Mouse (Mus musculus) ovary, adult 10 weeks (tissue): ENCODE results near the gene Peli3. TPM values are rescaled to one million over a fixed set of nuclear protein-coding genes. Genes with fewer than 3 reads are reported as not detected.

Experiments used
- polyA plus RNA-seq: library from polyadenylated mRNA; stranded (reverse); fragments of 350-450 nt; fragmentation: Illumina TruSeq; extraction: RNeasy Lipid Tissue Mini Kit (QIAGEN cat#74804); gene quantifications from one replicate; pipeline ENCODE4 v1.2.3, GENCODE M21; 2014

Peli3 gene
- polyA plus RNA-seq, result 1.8 TPM

DNA sequence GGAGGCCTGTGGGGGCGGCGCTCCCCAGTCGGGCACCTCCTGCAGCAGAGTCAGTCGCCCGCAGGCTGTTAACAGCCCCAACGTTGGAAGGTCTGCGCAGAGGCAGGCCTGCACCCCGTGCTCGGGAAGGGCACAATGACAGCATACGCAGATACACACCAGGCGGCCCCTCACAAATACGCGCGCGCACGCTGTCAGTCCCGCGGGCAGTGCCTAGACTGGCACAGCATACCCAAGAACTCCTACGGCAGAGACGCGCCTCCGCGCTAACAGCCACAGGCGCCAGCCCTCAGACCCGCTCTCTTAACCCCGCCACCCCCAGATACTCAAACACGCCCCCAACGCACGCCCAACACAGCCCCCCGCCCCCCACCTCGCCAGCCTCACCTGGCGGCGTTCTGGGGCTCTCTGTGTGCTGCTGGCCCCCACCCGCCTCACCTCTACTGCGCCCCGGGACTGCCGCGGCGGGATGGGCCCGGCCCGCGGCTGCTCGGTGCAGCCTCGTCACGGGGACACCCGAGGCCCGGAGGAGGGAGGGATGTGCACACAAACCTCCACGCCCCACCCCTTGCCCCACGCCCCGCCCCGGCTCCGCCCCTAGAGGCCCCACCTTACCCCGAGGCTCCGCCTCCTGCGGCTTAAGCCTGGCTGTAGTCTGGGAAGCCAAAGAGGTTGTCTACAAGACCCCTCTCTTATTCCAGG is at the start of gene Peli3:
Gene Peli3, minus strand, starts transcription at position 577 of the 702 bp plus-strand sequence.

DNA sequence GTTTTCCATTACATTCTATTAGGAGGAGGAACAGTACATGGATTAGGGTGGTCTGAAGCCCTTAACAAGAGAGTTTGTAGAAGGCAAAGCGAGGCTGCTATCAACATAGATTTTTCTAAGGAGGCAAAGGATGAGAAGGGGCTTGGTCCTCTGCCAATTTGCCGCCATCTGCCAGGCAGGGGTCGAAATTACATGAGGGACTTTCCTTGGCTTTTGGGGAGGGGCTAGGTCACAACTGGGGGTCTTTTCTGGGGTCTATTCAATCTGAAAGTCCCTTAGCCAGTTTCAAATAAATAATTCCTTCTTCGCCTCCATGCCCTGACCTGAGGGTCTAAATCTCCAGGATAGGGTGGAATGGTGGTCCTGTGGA is 47.3 kb upstream of the Peli3 start, which contains the start of gene Npas4:
Gene Npas4, minus strand, starts transcription at position 61 of the 370 bp plus-strand sequence.

DNA sequence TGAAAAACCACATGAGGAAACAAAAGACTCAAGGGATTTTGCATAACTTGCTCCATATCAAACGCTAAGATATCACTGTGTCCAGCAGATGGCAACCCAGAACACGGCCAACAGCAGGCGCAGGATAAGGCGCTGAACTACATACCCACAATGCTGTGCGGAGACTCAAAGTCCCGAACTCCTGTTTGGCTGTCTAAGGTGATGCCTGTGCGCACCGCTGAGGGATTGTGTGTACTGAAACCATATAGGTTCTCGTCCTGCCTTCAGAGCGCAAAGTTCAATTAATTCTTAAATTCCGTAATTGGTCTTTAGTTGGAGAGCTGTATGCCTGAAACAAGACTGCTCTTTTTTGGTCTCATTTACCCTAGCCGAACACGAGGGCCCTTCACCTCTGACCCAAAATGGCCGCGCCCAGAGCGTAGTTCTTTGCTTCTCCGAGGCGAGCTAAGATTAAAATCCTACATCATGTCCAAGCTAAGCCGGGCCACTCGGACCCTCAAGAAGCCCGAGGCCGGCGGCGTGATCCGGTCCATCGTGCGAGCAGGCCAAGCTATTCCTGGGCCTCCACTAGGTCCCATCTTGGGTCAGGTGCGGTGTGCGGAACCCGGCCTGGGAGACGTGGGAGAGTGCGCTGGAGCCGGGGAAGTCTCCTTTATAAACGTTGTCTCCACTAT is 19.1 kb upstream of the Peli3 start, which contains the start of gene Mrpl11:
Gene Mrpl11, plus strand, starts transcription at position 220 of the 674 bp plus-strand sequence.

DNA sequence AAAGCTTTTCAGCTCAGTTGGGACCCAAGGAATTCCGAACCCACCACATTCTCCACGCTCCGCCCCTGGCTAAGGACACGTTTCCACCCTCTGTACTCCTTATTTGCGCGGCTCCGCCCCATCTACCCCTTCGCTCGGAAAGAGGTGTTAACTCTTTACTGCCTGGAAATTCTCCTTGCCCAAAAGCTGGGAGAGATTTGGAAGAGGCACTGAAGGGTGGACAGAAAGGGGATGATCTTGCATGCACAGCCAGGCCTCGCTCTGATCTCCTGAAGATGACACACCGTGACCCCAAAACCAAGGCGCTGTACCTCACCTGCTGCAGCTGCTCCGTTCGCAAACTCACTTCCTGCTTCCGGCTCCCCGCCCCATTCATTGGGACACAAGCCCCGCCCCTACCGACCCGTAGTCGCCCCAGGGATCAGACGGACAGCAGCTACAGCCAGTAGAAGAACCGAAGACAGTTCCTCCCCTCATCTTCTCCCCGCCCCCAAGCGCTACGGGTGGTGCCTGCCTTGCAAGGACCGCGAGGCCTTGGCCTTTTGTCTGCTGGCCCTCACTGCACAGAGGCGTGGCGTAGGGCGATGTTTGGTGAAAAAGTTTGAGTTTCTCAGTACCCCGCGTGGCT is 14.9 kb downstream of the Peli3 start, which contains the start of gene Dpp3:
Gene Dpp3, minus strand, starts transcription at position 384 of the 628 bp plus-strand sequence.

DNA sequence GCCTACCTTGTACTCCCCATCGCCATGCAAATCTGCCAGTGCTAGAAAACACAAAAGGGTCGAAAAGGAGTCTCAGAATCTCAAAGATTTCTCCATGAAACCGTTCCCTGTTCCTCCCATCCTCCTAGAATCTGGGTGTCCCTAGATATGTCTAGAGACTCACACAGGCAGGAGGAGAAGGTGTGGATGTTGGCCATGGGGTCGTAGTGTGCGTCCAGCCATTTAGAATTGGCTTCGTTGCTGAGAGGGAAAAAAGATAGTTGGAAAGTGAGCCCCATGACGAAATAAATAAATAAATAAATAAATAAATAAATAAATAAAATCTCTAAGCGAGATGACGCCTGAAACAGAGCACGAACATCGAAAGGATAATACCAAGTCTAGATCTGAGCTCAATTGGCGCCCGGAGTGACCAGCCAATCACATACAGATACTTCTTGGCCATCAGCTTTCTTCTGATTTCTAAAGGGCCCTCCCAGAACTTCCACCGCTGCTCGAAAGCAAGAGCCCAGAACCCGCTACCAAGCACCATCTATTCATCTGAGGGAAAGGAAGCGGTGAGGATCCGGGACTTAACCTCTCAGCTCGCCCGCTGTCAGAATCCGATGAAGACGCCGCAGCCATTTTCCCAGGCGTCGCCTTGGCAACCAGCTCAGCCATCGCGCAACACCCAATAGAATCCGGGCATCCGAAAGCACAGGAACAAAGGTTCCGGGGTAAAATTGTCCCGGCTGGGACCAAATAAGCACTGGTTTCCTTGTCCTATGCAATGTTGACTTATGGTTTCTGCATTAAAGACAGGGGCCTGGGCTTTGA is 36.7 kb downstream of the Peli3 start, which contains the start of gene Bbs1:
Gene Bbs1, minus strand, starts transcription at position 650 of the 816 bp plus-strand sequence.

Other genes with a start within 250 kb of the Peli3 start
- not detected for gene Gm960, start 244.5 kb downstream of the Peli3 start, polyA plus RNA-seq
- gene Sptbn2, start 232.0 kb downstream of the Peli3 start, polyA plus RNA-seq, result not detected
- 19.5 TPM for gene Rbm4b, start 186.6 kb downstream of the Peli3 start, polyA plus RNA-seq
- 14.7 TPM for gene Rbm4, start 149.2 kb downstream of the Peli3 start, polyA plus RNA-seq
- 1.7 TPM for gene Gm21992, start 131.5 kb downstream of the Peli3 start, polyA plus RNA-seq
- gene Rbm14, start 131.5 kb downstream of the Peli3 start, polyA plus RNA-seq, result 8.6 TPM
- gene Ccs, start 103.8 kb downstream of the Peli3 start, polyA plus RNA-seq, result not detected
- 0.46 TPM for gene Ccdc87, start 103.8 kb downstream of the Peli3 start, polyA plus RNA-seq
- 35.5 TPM for gene Ctsf, start 88.0 kb downstream of the Peli3 start, polyA plus RNA-seq
- gene Actn3, start 65.2 kb downstream of the Peli3 start, polyA plus RNA-seq, result 0.20 TPM
- gene Zdhhc24, start 64.5 kb downstream of the Peli3 start, polyA plus RNA-seq, result 19.7 TPM
- gene Bbs1, start 36.5 kb downstream of the Peli3 start, polyA plus RNA-seq, result 5.8 TPM
- 1.7 TPM for gene Dpp3, start 14.8 kb downstream of the Peli3 start, polyA plus RNA-seq
- gene Mrpl11, start 19.0 kb upstream of the Peli3 start, polyA plus RNA-seq, result 15.6 TPM
- not detected for gene Npas4, start 47.2 kb upstream of the Peli3 start, polyA plus RNA-seq
- gene Slc29a2, start 80.7 kb upstream of the Peli3 start, polyA plus RNA-seq, result not detected
- gene B4gat1, start 95.7 kb upstream of the Peli3 start, polyA plus RNA-seq, result 31.6 TPM
- 0.34 TPM for gene AC124502.3, start 95.8 kb upstream of the Peli3 start, polyA plus RNA-seq
- gene Brms1, start 98.2 kb upstream of the Peli3 start, polyA plus RNA-seq, result not detected
- gene Rin1, start 107.4 kb upstream of the Peli3 start, polyA plus RNA-seq, result 0.17 TPM
- 0.17 TPM for gene Cd248, start 125.0 kb upstream of the Peli3 start, polyA plus RNA-seq
- gene Tmem151a, start 142.4 kb upstream of the Peli3 start, polyA plus RNA-seq, result 0.37 TPM
- 18.2 TPM for gene Yif1a, start 145.4 kb upstream of the Peli3 start, polyA plus RNA-seq
- not detected for gene Cnih2, start 155.4 kb upstream of the Peli3 start, polyA plus RNA-seq
- gene Rab1b, start 163.9 kb upstream of the Peli3 start, polyA plus RNA-seq, result 1.1 TPM
- 3.9 TPM for gene Klc2, start 175.4 kb upstream of the Peli3 start, polyA plus RNA-seq